Mouse (Mus musculus) spleen, embryonic (tissue): ENCODE measurements around the gene Acsm1.
"Not testable (repeated sequence)": the region's sequence is repeated elsewhere in the genome, so short reads cannot be mapped to it uniquely, and the experiment has no call there.

Experiments
- CTCF ChIA-PET: fragments of 350-600 bp; sonication (Branson Sonifier 250); formaldehyde crosslinking; loops from one replicate; lab custom pipeline; 2022; lab: Charles Lee

Gene Acsm1

GRCm38 (mm10) chr7:119606664-119607076 is at the start of gene Acsm1:
TSS of gene Acsm1 (plus strand) at chr7:119607026.
- CTCF ChIA-PET, result no interaction called here

- CTCF ChIA-PET, result no interaction called here
Observed at GRCm38 (mm10) chr7:119559789-119560451, 46.9 kb upstream of the Acsm1 start.

GRCm38 (mm10) chr7:119560452-119560835 is 46.4 kb upstream of the Acsm1 start:
- CTCF ChIA-PET, result no interaction called here

GRCm38 (mm10) chr7:119561441-119561840 is 45.4 kb upstream of the Acsm1 start:
- CTCF ChIA-PET, result no interaction called here

- CTCF ChIA-PET, result not testable (repeated sequence)
Observed at GRCm38 (mm10) chr7:119562476-119562875, 44.4 kb upstream of the Acsm1 start.

GRCm38 (mm10) chr7:119594530-119595107 is 12.2 kb upstream of the Acsm1 start:
- CTCF ChIA-PET, result no interaction called here

- CTCF ChIA-PET, result no interaction called here
Observed at GRCm38 (mm10) chr7:119595306-119595705, 11.5 kb upstream of the Acsm1 start.

- CTCF ChIA-PET, result no interaction called here
Observed at GRCm38 (mm10) chr7:119596536-119596935, 10.3 kb upstream of the Acsm1 start.

GRCm38 (mm10) chr7:119601195-119601953 is 5.5 kb upstream of the Acsm1 start:
- CTCF ChIA-PET, result no interaction called here

- CTCF ChIA-PET, result no interaction called here
Observed at GRCm38 (mm10) chr7:119601954-119602317, 4.9 kb upstream of the Acsm1 start.

GRCm38 (mm10) chr7:119604903-119605483 is 1.8 kb upstream of the Acsm1 start:
- CTCF ChIA-PET, result no interaction called here

- CTCF ChIA-PET, result no interaction called here
Observed at GRCm38 (mm10) chr7:119605926-119606663, 731 bp upstream of the Acsm1 start.

GRCm38 (mm10) chr7:119607796-119608515 is 1.1 kb downstream of the Acsm1 start:
- CTCF ChIA-PET, result no interaction called here

- CTCF ChIA-PET, result no interaction called here
Observed at GRCm38 (mm10) chr7:119616531-119616930, 9.7 kb downstream of the Acsm1 start.

- CTCF ChIA-PET, result no interaction called here
Observed at GRCm38 (mm10) chr7:119617593-119617992, 10.8 kb downstream of the Acsm1 start.

GRCm38 (mm10) chr7:119618209-119618935 is 11.5 kb downstream of the Acsm1 start:
- CTCF ChIA-PET, result no interaction called here

- CTCF ChIA-PET, result no interaction called here
Observed at GRCm38 (mm10) chr7:119620157-119620556, 13.3 kb downstream of the Acsm1 start.

GRCm38 (mm10) chr7:119638773-119639172 is 31.9 kb downstream of the Acsm1 start:
- CTCF ChIA-PET, result no interaction called here

GRCm38 (mm10) chr7:119642307-119642706 is 35.5 kb downstream of the Acsm1 start:
- CTCF ChIA-PET, result no interaction called here

- CTCF ChIA-PET, result no interaction called here
Observed at GRCm38 (mm10) chr7:119667893-119668292, 61.1 kb downstream of the Acsm1 start.
